Mouse (Mus musculus) kidney, adult 2 months (tissue): ENCODE measurements around the gene Elp5.

ENCODE experiments used
- CTCF ChIP-seq: fragments of 200-500 bp; conservative IDR thresholded peaks from 2 replicates; pipeline ENCODE4 v1.5.1; 2011; ENCODE audit warnings: low read depth, mild to moderate bottlenecking, control low read depth, low read length, moderate library complexity, mixed read lengths; ENCODE audit not compliant: insufficient read depth, insufficient read length
- POLR2A ChIP-seq: fragments of 200-500 bp; IDR thresholded peaks from one replicate; pipeline ENCODE4 v1.6.1; 2011; ENCODE audit warnings: low read depth, low read length, control low read depth

DNA sequence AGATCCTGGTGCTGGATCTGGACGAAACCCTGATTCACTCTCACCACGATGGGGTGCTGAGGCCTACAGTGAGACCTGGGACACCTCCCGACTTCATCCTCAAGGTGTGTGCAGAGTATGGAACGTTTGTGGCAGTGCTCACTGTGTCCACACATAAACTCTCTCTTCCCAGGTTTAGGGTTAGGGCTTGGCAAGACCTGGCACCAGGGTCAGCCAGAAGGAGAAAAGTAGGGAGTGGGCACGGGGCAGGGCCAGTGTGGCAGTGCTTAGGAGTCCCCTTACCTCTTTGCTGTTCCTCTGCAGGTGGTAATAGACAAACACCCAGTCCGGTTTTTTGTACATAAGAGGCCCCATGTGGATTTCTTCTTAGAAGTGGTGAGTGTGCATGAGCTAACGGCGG is 2.1 kb upstream of the Elp5 start:
- TF ChIP-seq CTCF = no peak
- TF ChIP-seq POLR2A = no peak
